Mouse (Mus musculus): Measurements from ENCODE around the gene Luzp4.
"Not testable (repeated sequence)": the region's sequence is repeated elsewhere in the genome, so short reads cannot be mapped to it uniquely, and the experiment has no call there.

The Luzp4 gene

DNA sequence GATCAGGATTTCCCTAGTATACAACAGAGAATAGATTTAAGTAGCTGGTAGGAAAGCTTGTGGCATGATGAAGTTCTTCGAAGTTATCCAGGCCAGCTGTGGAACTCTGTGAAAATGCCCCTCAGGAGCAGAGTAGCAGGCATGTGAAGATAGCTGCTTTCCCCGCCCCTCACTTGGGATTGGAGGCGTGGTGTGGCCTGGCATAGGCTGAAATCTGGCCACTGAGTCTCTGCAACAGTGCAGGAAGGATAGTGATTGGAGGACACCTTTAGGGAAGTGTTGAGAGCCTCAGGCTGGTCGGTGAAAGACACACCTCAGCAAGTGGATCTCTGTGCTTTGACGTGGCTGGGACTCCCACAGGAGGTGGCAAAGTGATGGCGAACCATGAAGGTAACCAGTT is at the start of gene Luzp4:
Gene Luzp4 (plus strand): TSS at position 301 of the 400 bp plus-strand sequence.
- DNase-seq (ENCODE audit: low read depth, low spot score): not testable (repeated sequence)

DNA sequence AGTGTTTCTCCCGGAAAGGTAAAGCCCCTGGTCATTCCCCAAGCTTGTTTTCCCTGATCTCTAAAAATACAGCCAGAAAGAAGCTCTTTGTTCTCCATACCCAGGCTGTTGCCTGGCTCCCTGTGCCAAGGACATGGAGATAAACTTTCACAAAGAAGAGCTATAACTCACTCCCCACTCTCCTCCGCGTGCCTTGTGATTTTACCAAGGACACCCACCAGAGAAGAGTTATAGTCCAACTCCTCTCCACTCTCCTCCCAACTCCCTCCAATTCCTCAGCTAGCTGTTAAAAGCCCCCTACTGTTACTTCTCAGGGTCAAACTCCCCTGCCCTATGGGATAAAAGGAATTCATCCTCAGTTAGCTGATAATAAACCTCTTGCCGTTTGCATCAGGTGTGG is 15.6 kb upstream of the Luzp4 start:
- DNase-seq (ENCODE audit: low read depth, low spot score): not testable (repeated sequence)
